Mouse (Mus musculus) heart, embryonic 10.5 days (tissue): ENCODE measurements around the gene Abr. TPM values are rescaled to one million over a fixed set of nuclear protein-coding genes. Genes with fewer than 3 reads are reported as not detected.

Experiments
- DNase-seq: peaks from one replicate; pipeline ENCODE4 v3.0.0-alpha.2; 2017; ENCODE audit warnings: low spot score
- H3K27ac ChIP-seq: fragments of 300-500 bp; sonication (generic); 2 replicates; pipeline ENCODE4 v1.5.1; 2016; ENCODE audit warnings: mild to moderate bottlenecking
- H3K27me3 ChIP-seq: fragments of 300-500 bp; sonication (generic); 2 replicates; pipeline ENCODE4 v1.6.1; 2016; ENCODE audit warnings: mild to moderate bottlenecking; ENCODE audit not compliant: poor library complexity, insufficient read depth, severe bottlenecking
- H3K36me3 ChIP-seq: fragments of 300-500 bp; sonication (generic); 2 replicates; pipeline ENCODE4 v1.6.1; 2016; ENCODE audit warnings: mild to moderate bottlenecking, moderate library complexity
- H3K4me1 ChIP-seq: fragments of 300-500 bp; sonication (generic); 2 replicates; pipeline ENCODE4 v1.6.1; 2016; ENCODE audit warnings: mild to moderate bottlenecking
- H3K4me3 ChIP-seq: fragments of 300-500 bp; sonication (generic); 2 replicates; pipeline ENCODE4 v1.5.1; 2016; ENCODE audit warnings: mild to moderate bottlenecking, moderate library complexity
- H3K9me3 ChIP-seq: fragments of 300-500 bp; sonication (generic); 2 replicates; pipeline ENCODE4 v1.6.1; 2016; ENCODE audit warnings: mild to moderate bottlenecking, moderate library complexity
- WGBS: fragments of 180-500 bp; shearing (Covaris S2); methylation state at CpG from one replicate; pipeline ENCODE4 v1.1.7; 2016; 5-methylcytosine and 5-hydroxymethylcytosine counted together
- polyA plus RNA-seq: library from polyadenylated mRNA; unstranded; fragments of >200 nt; fragmentation: Nextera tagmentation; extraction: Ambion mirVana; gene quantifications from 2 replicates; pipeline ENCODE4 v1.2.1, GENCODE M21; 2016

Gene Abr
- polyA plus RNA-seq, 1 experiment from 2014 or later: 32.8 TPM

GRCm38 (mm10) chr11:76540973-76541372 lies 81.1 kb downstream of the Abr start:
- no peak overlapping the region for H3K27ac ChIP-seq
- WGBS: 24% methylated on average over 1 of the region's 1 CpGs
- no peaks in the 10 kb centered on the region for H3K27me3 ChIP-seq
- no peak overlapping the region for H3K4me3 ChIP-seq
- 0 out of 2 replicates have a peak, but pooled peaks cover 10% of the 10 kb centered on the region for H3K4me1 ChIP-seq
- DNase-seq: no peak
- 0 out of 2 replicates have a peak, but pooled peaks cover 2% of the 10 kb centered on the region for H3K36me3 ChIP-seq
- H3K9me3 ChIP-seq: no peaks in the 10 kb centered on the region

GRCm38 (mm10) chr11:76537401-76537800 lies 84.7 kb downstream of the Abr start:
- 79% methylated on average over 3 of the region's 3 CpGs for WGBS
- no peak for DNase-seq
- no peak overlapping the region for H3K4me3 ChIP-seq
- H3K36me3 ChIP-seq: 0 out of 2 replicates have a peak, but pooled peaks cover 7% of the 10 kb centered on the region
- H3K4me1 ChIP-seq: 0 out of 2 replicates have a peak, but pooled peaks cover 6% of the 10 kb centered on the region
- no peaks in the 10 kb centered on the region for H3K9me3 ChIP-seq
- no peak overlapping the region for H3K27ac ChIP-seq
- H3K27me3 ChIP-seq: no peaks in the 10 kb centered on the region

DNA sequence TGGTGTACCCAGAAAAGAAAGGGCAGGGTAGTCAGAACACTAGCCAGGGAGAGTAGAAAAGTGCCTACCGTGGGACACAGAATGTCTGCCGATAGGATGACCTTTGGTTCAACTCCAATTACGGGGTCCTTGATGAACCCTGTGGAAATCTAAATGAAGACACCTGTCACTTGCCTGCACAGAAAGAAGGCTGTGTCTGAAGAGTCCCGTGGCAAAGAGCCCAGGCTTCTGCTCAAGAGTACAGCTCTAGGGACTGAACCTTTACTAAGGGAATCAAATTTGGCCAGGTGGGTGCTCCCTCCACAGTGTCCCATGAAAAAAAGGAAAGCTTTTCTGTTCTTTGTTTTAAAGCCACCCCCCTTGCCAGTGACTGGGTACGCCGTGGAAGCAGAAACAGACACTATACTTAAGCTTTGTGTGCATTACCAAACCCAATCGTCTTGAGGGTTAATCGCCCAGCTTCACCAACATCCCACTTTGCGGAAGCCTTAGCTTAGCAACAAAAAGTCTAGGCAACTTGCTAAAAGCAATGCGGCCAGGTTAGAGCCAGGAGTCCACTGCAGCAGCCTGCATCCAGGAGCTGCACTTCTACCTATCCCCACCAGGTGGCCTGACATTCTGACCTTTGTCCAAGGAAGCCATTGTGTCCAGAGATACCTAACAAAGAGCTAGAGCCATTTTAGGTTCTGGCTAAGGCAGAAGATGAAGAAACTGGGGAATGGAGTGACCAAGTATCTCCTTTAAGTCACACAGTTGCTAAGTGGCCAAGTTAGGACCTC lies 85.3 kb downstream of the Abr start:
- H3K4me3 ChIP-seq: no peak overlapping the region
- 72% methylated on average over 10 of the region's 10 CpGs for WGBS
- H3K9me3 ChIP-seq: no peaks in the 10 kb centered on the region
- H3K27me3 ChIP-seq: no peaks in the 10 kb centered on the region
- no peak overlapping the region for H3K27ac ChIP-seq
- DNase-seq: no peak
- H3K4me1 ChIP-seq: 0 out of 2 replicates have a peak, but pooled peaks cover 4% of the 10 kb centered on the region
- H3K36me3 ChIP-seq: 0 out of 2 replicates have a peak, but pooled peaks cover 5% of the 10 kb centered on the region

DNA sequence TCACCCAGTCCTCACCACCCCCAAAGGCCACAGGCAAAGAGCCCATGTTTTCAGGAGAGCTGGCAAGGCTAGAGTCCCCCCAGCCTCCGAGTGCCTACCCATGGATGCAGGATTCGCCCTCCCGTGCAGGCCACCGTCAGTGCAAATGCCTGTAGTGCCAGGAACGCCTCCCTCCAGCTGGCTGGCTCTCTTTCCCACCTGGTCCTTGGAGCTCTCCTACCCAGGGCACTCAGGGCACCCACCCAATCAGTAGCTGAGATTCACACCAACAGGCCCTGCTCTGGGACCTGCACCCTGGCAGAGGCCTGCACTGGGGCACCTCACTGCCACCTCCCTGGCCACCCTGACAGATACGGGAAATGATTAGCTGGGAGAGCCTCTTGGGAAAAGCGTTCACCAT lies 90.1 kb downstream of the Abr start:
- peak overlapping the region; percentile 17; the same call in 1 of the 2 replicates for H3K27ac ChIP-seq
- H3K27me3 ChIP-seq: no peaks in the 10 kb centered on the region
- no peak for DNase-seq
- no peak overlapping the region for H3K4me3 ChIP-seq
- H3K9me3 ChIP-seq: no peaks in the 10 kb centered on the region
- H3K4me1 ChIP-seq: peaks cover 27% of the 10 kb centered on the region
- WGBS: 88% methylated on average over 7 of the region's 7 CpGs
- 0 out of 2 replicates have a peak, but pooled peaks cover 5% of the 10 kb centered on the region for H3K36me3 ChIP-seq

- Histone ChIP-seq H3K27me3 (no peaks in the 10 kb centered on the region), H3K36me3 (0 out of 2 replicates have a peak, but pooled peaks cover 5% of the 10 kb centered on the region), H3K4me1 (peaks cover 27% of the 10 kb centered on the region), H3K9me3 (no peaks in the 10 kb centered on the region), H3K27ac (no peak overlapping the region), H3K4me3 (no peak overlapping the region)
- WGBS: 44% methylated on average over 7 of the region's 7 CpGs
- DNase-seq: no peak
These were observed 91.0 kb downstream of the Abr start for GRCm38 (mm10) chr11:76530966-76531678.

- no peak overlapping the region for H3K27ac ChIP-seq
- peaks cover 30% of the 10 kb centered on the region for H3K4me1 ChIP-seq
- 62% methylated on average over 15 of the region's 15 CpGs for WGBS
- DNase-seq: no peak
- H3K36me3 ChIP-seq: 0 out of 2 replicates have a peak, but pooled peaks cover 5% of the 10 kb centered on the region
- H3K9me3 ChIP-seq: no peaks in the 10 kb centered on the region
- H3K27me3 ChIP-seq: no peaks in the 10 kb centered on the region
- no peak overlapping the region for H3K4me3 ChIP-seq
These were observed 91.8 kb downstream of the Abr start for GRCm38 (mm10) chr11:76530168-76530935.

GRCm38 (mm10) chr11:76529352-76530141 lies 92.6 kb downstream of the Abr start:
- H3K27ac ChIP-seq: peak overlapping the region; percentile 17; the same call in 1 of the 2 replicates
- WGBS: 60% methylated on average over 6 of the region's 6 CpGs
- 0 out of 2 replicates have a peak, but pooled peaks cover 5% of the 10 kb centered on the region for H3K36me3 ChIP-seq
- no peak for DNase-seq
- no peaks in the 10 kb centered on the region for H3K9me3 ChIP-seq
- no peak overlapping the region for H3K4me3 ChIP-seq
- no peaks in the 10 kb centered on the region for H3K27me3 ChIP-seq
- H3K4me1 ChIP-seq: peaks cover 34% of the 10 kb centered on the region

DNA sequence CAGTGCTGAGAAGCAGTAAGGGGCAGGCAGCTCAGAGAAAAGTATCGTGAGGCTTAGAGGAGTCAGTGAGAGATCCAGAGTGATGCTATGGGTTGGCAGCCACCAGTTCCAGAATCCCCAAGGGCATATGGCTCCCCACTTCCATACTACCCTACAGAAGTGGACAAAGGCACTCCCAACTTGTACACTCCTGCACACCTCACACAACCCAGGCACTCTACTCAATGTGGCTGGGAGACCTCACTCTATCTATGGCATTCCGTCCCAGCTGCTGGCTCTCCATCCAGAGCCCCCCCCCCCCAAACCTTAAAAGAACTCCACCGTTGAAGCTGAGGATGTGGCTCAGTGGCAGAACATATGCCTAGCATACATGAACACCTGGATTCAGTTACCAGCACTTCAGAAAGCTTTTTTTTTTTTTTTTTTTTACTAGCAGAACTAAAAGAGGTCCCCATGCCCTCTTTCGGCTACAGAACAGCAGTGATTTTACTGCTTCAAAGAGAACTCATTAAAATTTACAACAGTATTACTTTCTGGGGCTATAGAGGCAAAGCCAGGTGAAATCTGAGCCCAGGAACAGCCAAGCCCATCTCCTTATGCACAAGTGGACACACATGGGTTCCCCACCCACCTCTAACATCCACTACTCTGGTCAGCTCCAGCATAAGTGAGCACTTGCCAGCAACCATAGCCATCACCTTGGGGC lies 96.3 kb downstream of the Abr start:
- Histone ChIP-seq H3K27me3 (no peaks in the 10 kb centered on the region), H3K4me3 (no peak overlapping the region), H3K4me1 (peaks cover 42% of the 10 kb centered on the region), H3K36me3 (no peaks in the 10 kb centered on the region), H3K9me3 (no peaks in the 10 kb centered on the region), H3K27ac (no peak overlapping the region)
- no peak for DNase-seq
- WGBS: 85% methylated on average over 4 of the region's 4 CpGs

DNA sequence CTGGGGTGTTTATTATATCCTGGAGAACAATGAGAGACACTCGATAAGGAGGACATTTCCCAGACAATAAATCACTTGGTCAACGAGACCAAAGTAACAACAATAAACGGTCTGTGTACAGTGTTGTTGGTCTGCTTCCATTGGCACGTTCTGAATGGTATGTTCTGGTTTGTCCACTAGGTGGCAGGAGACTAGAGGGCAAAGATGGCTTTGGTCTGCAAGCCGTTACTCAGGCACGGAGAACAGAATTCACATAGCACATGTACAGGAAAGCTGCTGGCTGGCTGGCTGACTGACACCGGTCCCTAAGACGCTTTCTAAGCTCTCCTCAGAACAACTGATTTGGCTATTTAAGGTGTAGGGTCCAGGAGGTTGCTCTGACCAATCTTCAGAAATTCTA lies 97.2 kb downstream of the Abr start:
- DNase-seq: no peak
- peaks cover 33% of the 10 kb centered on the region for H3K4me1 ChIP-seq

DNA sequence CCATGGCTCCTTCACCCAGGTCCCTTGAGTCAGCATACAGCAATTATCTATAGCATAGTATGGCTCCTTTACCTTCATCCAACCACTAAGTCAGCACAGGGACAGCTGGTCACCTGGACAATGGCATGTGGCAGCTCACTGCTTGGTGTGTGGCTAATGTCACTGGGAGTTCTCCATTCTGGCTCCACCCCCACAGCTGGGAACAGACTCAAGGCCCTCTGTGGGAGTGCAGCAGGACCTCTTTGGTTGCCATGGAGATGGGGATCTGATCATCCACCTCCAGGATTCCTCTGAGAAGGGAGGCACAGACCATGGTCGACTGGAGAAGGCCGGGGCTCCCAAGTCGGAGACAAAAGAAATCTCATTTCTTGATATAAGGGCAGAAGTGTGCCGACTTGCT lies 98.8 kb downstream of the Abr start:
- no peak for DNase-seq
- Histone ChIP-seq H3K4me1 (peaks cover 26% of the 10 kb centered on the region), H3K27me3 (no peaks in the 10 kb centered on the region), H3K4me3 (no peak overlapping the region), H3K9me3 (no peaks in the 10 kb centered on the region), H3K36me3 (no peaks in the 10 kb centered on the region), H3K27ac (peak overlapping the region; percentile 52; the same call in 1 of the 2 replicates)
- WGBS: 42% methylated on average over 4 of the region's 4 CpGs

More for the DNA sequence above, 97.2 kb downstream of the Abr start:
- Histone ChIP-seq H3K4me3 (no peak overlapping the region), H3K27ac (no peak overlapping the region), H3K36me3 (no peaks in the 10 kb centered on the region), H3K9me3 (no peaks in the 10 kb centered on the region), H3K27me3 (no peaks in the 10 kb centered on the region)
- 24% methylated on average over 8 of the region's 8 CpGs for WGBS

GRCm38 (mm10) chr11:76520889-76521288 lies 101.2 kb downstream of the Abr start:
- WGBS: 81% methylated on average over 6 of the region's 6 CpGs
- H3K9me3 ChIP-seq: no peaks in the 10 kb centered on the region
- no peak overlapping the region for H3K4me3 ChIP-seq
- no peak overlapping the region for H3K27ac ChIP-seq
- H3K4me1 ChIP-seq: peaks cover 27% of the 10 kb centered on the region
- DNase-seq: no peak
- no peaks in the 10 kb centered on the region for H3K36me3 ChIP-seq
- H3K27me3 ChIP-seq: no peaks in the 10 kb centered on the region
